Mouse (Mus musculus): ENCODE results near the gene Jade1.

DNA sequence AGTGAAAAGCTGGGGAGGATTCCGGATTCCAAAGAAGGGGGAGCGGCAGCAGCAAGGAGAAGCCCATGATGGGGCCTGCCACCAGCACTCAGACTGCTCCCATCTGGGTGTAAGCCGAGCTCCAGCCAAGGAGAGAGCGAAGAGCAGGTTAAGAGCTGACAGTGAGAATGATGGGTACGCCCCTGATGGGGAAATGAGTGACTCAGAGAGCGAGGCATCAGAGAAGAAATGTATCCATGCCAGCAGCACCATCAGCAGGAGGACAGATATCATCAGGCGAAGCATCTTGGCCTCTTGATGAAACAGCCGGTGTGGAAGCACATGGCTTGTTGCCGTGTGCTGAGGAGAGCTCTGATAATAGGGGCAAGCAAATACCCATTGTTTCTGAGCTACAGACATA lies 58.2 kb downstream of the Jade1 start:
- TF ChIP-seq SIN3A (IDR thresholded peaks at IDR 0.05; ENCODE audit: low read length) = no peak
- TF ChIP-seq POLR2A (IDR thresholded peaks at IDR 0.05; ENCODE audit: low read depth, low read length) = no peak
- no peak for TF ChIP-seq CTCF (conservative IDR thresholded peaks at IDR 0.05 in 1 of 2, IDR thresholded peaks at IDR 0.05 in 1 of 2; ENCODE audit: low read depth in 2 of 2, low read length in 2 of 2)
- TF ChIP-seq USF1 (IDR thresholded peaks at IDR 0.05; ENCODE audit: low read depth, low read length) = no peak
- TF ChIP-seq MAFK (IDR thresholded peaks at IDR 0.05; ENCODE audit: insufficient replicate concordance, low read length) = no peak
